Mouse (Mus musculus) neural tube, embryonic 14.5 days (tissue): ENCODE results near the gene E130308A19Rik. TPM values are rescaled to one million over a fixed set of nuclear protein-coding genes. Genes with fewer than 3 reads are reported as not detected.

Source experiments
- ATAC-seq: fragments of 200-750 bp; cut with Nextera tagmentation; 2 replicates; pipeline ENCODE4 v1.8.0; 2017; ENCODE audit warnings: low read depth, mild to moderate bottlenecking, moderate TSS enrichment, moderate library complexity
- H3K27ac ChIP-seq: fragments of 300-500 bp; sonication (generic); 2 replicates; pipeline ENCODE4 v1.5.1; 2014; ENCODE audit warnings: low read depth, mild to moderate bottlenecking, control low read depth, low read length, moderate library complexity, mixed read lengths
- H3K27me3 ChIP-seq: fragments of 300-500 bp; sonication (generic); 2 replicates; pipeline ENCODE4 v1.6.1; 2014; ENCODE audit warnings: low read length; ENCODE audit not compliant: control insufficient read depth, insufficient read depth
- H3K36me3 ChIP-seq: fragments of 300-500 bp; sonication (generic); 2 replicates; pipeline ENCODE4 v1.6.1; 2014; ENCODE audit warnings: low read length, mixed read lengths; ENCODE audit not compliant: control insufficient read depth, insufficient read depth
- H3K4me1 ChIP-seq: fragments of 300-500 bp; sonication (generic); 2 replicates; pipeline ENCODE4 v1.6.1; 2014; ENCODE audit warnings: low read length; ENCODE audit not compliant: control insufficient read depth, insufficient read depth
- H3K4me2 ChIP-seq: fragments of 300-500 bp; sonication (generic); 2 replicates; pipeline ENCODE4 v1.6.1; 2014; ENCODE audit warnings: mild to moderate bottlenecking, low read depth, low read length, control low read depth
- H3K4me3 ChIP-seq: fragments of 300-500 bp; sonication (generic); 2 replicates; pipeline ENCODE4 v1.5.1; 2014; ENCODE audit warnings: low read depth, low read length, control low read depth, mixed read lengths
- H3K9ac ChIP-seq: fragments of 300-500 bp; sonication (generic); replicated peaks from 2 replicates; pipeline ENCODE4 v1.6.1; 2014; ENCODE audit warnings: low read depth, mild to moderate bottlenecking, control low read depth, low read length, mixed read lengths
- H3K9me3 ChIP-seq: fragments of 300-500 bp; sonication (generic); 2 replicates; pipeline ENCODE4 v1.6.1; 2016; ENCODE audit warnings: low read length; ENCODE audit not compliant: control insufficient read depth
- WGBS: fragments of 180-500 bp; shearing (Covaris S2); extraction: QIAGEN DNeasy Blood & Tissue Kit; methylation state at CpG from one replicate; pipeline ENCODE4 v1.1.7; 2014; 5-methylcytosine and 5-hydroxymethylcytosine counted together
- polyA plus RNA-seq: library from polyadenylated mRNA; unstranded; fragments of >200 nt; fragmentation: Nextera tagmentation; extraction: Ambion mirVana; gene quantifications from 2 replicates; pipeline ENCODE4 v1.2.1, GENCODE M21; 2014

The E130308A19Rik gene
- polyA plus RNA-seq, 1 experiment from 2014 or later = 59.8 TPM

DNA sequence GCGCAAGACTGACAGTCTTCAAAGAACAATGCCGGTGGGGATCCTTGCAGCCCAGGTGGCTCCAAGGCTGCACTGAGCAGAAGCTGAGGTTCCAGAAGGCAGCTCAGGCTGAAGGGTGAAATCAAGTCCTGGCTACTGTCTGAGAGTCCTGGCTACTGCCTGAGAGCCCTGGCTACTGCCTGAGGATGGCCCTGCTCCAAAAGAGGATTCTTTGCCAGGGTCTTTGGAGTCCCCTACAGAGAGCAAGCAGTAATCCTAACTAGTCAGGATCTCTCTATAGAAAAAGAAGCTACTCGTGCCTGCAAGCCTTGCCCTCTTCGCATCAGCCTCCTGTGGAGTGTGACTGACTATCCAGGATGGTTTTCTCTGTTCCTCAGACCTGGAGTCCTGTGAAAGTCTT is 60.7 kb downstream of the E130308A19Rik start:
- Histone ChIP-seq H3K36me3 (peaks cover 9% of the 10 kb centered on the region; the same call in 1 of the 2 replicates), H3K27me3 (no peaks in the 10 kb centered on the region), H3K9ac (no peak overlapping the region), H3K9me3 (no peaks in the 10 kb centered on the region), H3K4me3 (no peak overlapping the region), H3K4me1 (no peaks in the 10 kb centered on the region), H3K4me2 (no peak overlapping the region), H3K27ac (no peak overlapping the region)
- WGBS = 83% methylated on average over 4 of the region's 4 CpGs
- no peak for ATAC-seq

DNA sequence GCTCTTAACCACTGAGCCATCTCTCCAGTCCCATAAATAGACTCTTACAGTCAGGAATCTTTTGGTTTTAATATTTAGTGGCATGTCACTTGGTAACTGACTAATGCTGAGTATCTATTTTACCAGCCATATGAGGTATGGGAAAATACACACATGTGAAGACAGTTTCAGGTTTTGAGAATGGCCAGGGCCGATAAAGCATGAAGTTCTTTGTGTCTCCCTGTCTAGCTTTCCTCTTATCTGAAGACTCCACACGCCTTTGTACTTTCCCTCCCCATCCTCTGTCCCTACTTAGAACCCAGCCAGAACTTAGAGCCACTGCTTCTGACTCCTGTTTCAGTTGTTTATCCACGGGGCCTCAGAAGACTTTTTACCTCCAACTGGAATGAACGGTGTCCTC is 63.0 kb downstream of the E130308A19Rik start:
- Histone ChIP-seq H3K36me3 (peaks cover 9% of the 10 kb centered on the region; the same call in 1 of the 2 replicates), H3K4me1 (no peaks in the 10 kb centered on the region), H3K9ac (no peak overlapping the region), H3K4me3 (no peak overlapping the region), H3K4me2 (no peak overlapping the region), H3K27me3 (no peaks in the 10 kb centered on the region), H3K9me3 (no peaks in the 10 kb centered on the region), H3K27ac (no peak overlapping the region)
- no peak for ATAC-seq
- WGBS = 87% methylated on average over 4 of the region's 4 CpGs

GRCm38 (mm10) chr4:59690145-59690544 is 64.1 kb downstream of the E130308A19Rik start:
- 44% methylated on average over 4 of the region's 4 CpGs for WGBS
- H3K36me3 ChIP-seq = peaks cover 9% of the 10 kb centered on the region; the same call in 1 of the 2 replicates
- no peak overlapping the region for H3K27ac ChIP-seq
- H3K9me3 ChIP-seq = no peaks in the 10 kb centered on the region
- no peak overlapping the region for H3K9ac ChIP-seq
- H3K4me2 ChIP-seq = no peak overlapping the region
- ATAC-seq = peak; percentile 42; the same call in 1 of the 2 replicates
- no peaks in the 10 kb centered on the region for H3K27me3 ChIP-seq
- no peak overlapping the region for H3K4me3 ChIP-seq
- H3K4me1 ChIP-seq = no peaks in the 10 kb centered on the region

DNA sequence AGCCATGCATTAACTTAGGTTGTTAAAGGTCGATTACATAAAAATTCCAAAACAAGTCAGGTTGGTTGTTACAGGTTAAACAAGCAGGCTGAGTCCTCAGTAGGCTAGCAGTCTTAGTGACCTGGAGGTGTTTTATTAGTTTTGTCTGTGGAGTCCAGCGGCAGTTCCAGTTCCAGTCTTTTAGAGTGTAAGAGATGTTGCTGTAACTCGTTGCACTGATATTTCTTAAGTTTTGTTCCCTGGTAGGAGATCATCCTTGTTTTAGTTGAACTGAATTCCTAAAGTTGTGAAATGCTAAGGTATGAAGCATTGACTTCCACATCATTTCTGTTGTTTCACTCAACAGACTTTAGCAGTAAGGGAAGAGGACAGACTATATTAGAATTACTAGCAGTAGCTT is 70.8 kb downstream of the E130308A19Rik start:
- Histone ChIP-seq H3K27me3 (no peaks in the 10 kb centered on the region), H3K9me3 (no peaks in the 10 kb centered on the region), H3K27ac (no peak overlapping the region), H3K4me1 (peaks cover 2% of the 10 kb centered on the region; the same call in 1 of the 2 replicates), H3K4me3 (no peak overlapping the region), H3K36me3 (no peaks in the 10 kb centered on the region), H3K9ac (no peak overlapping the region), H3K4me2 (no peak overlapping the region)
- ATAC-seq = no peak
- 85% methylated on average over 3 of the region's 3 CpGs for WGBS

- Histone ChIP-seq H3K27me3 (no peaks in the 10 kb centered on the region), H3K4me1 (peaks cover 5% of the 10 kb centered on the region; the same call in 1 of the 2 replicates), H3K36me3 (no peaks in the 10 kb centered on the region), H3K9ac (no peak overlapping the region), H3K27ac (no peak overlapping the region), H3K4me2 (no peak overlapping the region), H3K9me3 (no peaks in the 10 kb centered on the region), H3K4me3 (no peak overlapping the region)
- 69% methylated on average over 3 of the region's 3 CpGs for WGBS
- no peak for ATAC-seq
These were observed 71.9 kb downstream of the E130308A19Rik start for GRCm38 (mm10) chr4:59697869-59698268.

- Histone ChIP-seq H3K9ac (no peak overlapping the region), H3K9me3 (no peaks in the 10 kb centered on the region; the same call in 1 of the 2 replicates), H3K36me3 (no peaks in the 10 kb centered on the region), H3K27me3 (no peaks in the 10 kb centered on the region), H3K27ac (no peak overlapping the region), H3K4me3 (no peak overlapping the region), H3K4me1 (peaks cover 5% of the 10 kb centered on the region; the same call in 1 of the 2 replicates), H3K4me2 (no peak overlapping the region)
- ATAC-seq = no peak
- WGBS = 86% methylated on average over 4 of the region's 4 CpGs
These were observed 73.2 kb downstream of the E130308A19Rik start for GRCm38 (mm10) chr4:59699014-59699792.

DNA sequence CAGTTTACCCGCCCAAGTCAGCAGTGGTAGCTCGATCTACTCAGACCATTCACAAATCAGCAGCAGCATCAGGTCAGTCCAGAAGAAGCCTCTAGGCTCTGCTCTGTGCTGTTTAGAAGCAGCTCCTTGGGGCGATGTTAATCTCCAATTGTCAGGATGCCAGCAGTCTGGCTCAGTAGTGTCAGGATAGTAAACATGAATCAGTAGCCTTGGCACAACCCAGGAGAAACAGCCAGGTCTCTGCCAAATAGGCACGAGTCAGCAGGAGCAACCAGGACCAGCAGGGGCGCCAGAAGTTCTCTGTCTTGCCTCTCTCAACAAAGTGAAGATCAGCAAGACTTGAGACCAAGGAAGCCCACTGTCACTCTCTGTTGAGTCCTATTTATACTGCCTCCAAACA is 83.3 kb downstream of the E130308A19Rik start:
- WGBS = 76% methylated on average over 5 of the region's 5 CpGs
- Histone ChIP-seq H3K4me2 (no peak overlapping the region), H3K9me3 (no peaks in the 10 kb centered on the region), H3K4me3 (no peak overlapping the region), H3K27ac (no peak overlapping the region), H3K4me1 (peaks cover 22% of the 10 kb centered on the region; the same call in 1 of the 2 replicates), H3K9ac (no peak overlapping the region), H3K36me3 (no peaks in the 10 kb centered on the region), H3K27me3 (no peaks in the 10 kb centered on the region)
- no peak for ATAC-seq

- Histone ChIP-seq H3K9ac (no peak overlapping the region), H3K27me3 (no peaks in the 10 kb centered on the region), H3K27ac (no peak overlapping the region), H3K4me3 (no peak overlapping the region), H3K4me1 (peaks cover 36% of the 10 kb centered on the region), H3K4me2 (no peak overlapping the region), H3K9me3 (no peaks in the 10 kb centered on the region), H3K36me3 (no peaks in the 10 kb centered on the region)
- peak; percentile 85 for ATAC-seq
- 25% methylated on average over 8 of the region's 8 CpGs for WGBS
These were observed 84.9 kb downstream of the E130308A19Rik start for GRCm38 (mm10) chr4:59710736-59711389.

DNA sequence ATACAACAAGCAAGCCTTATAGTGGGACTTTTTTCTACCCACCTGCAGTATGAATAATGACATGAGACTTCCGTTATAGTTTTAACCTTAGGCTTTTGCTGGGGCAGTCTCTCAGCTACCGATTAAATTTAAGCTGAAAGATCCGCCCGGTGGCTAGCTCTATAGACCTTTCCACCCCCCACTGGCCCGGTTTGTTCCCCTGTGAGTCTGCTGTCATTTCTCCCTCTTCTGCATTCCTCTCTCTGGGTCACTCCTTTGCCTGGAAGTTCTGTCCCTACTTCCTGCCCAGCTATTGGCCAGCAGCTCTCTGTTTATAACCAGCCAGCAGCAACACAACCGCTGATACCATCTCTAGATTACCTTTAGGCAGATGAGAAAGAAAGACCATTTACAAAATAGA is 86.4 kb downstream of the E130308A19Rik start:
- ATAC-seq = no peak
- H3K36me3 ChIP-seq = no peaks in the 10 kb centered on the region
- no peak overlapping the region for H3K4me2 ChIP-seq
- no peaks in the 10 kb centered on the region for H3K27me3 ChIP-seq
- no peak overlapping the region for H3K27ac ChIP-seq
- peaks cover 41% of the 10 kb centered on the region for H3K4me1 ChIP-seq
- H3K9me3 ChIP-seq = no peaks in the 10 kb centered on the region
- WGBS = 48% methylated on average over 6 of the region's 6 CpGs
- no peak overlapping the region for H3K4me3 ChIP-seq
- H3K9ac ChIP-seq = no peak overlapping the region
